Mouse (Mus musculus): ENCODE results near the gene Tbxa2r.
A peak's percentile ranks its signal among the peaks of the same experiment; 100 is the strongest.

The Tbxa2r gene

DNA sequence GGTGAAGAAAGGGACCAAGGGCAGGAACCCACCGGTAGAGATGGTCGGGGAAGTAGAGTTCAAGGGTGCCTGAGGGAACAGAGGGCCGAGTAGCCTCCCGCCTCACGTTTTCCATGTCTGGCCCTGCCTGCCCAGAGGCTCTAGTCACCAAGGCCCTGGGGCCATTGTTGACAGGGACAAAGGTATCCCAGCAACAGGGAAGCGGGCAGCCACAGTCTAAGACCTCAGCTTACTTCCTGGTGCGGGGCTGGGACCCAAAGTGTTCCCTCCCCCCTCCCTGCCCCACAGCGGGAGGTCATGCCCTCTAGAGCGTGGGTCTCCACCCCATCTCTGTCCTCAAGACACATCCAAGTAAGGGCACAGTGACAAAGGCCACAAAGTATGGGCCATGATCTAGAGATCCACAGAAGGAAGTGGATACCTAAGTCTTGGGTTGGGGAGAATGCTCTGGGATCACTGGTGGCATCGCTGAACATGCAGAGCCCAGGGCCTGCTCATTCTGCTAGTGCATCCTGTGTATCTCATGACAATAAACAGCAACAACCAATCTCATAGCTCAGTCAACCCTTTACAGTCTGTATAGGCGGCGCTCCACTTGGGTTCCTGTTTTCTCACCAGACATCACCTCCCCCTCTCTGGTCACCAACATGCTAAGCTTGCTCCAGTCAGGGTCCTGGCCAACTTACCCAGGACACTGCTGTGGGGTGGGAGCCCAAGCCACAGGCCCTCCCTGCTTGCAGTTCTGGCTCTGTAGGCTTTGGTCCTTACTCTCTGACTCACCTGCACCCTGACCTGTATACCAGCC lies 37.3 kb downstream of the Tbxa2r start, which contains the start of gene 4930404N11Rik:
TSS of gene 4930404N11Rik (minus strand) at position 145 of the 805 bp plus-strand sequence.
- no peak for DNase-seq (ENCODE audit: low spot score in 2 of 2)

DNA sequence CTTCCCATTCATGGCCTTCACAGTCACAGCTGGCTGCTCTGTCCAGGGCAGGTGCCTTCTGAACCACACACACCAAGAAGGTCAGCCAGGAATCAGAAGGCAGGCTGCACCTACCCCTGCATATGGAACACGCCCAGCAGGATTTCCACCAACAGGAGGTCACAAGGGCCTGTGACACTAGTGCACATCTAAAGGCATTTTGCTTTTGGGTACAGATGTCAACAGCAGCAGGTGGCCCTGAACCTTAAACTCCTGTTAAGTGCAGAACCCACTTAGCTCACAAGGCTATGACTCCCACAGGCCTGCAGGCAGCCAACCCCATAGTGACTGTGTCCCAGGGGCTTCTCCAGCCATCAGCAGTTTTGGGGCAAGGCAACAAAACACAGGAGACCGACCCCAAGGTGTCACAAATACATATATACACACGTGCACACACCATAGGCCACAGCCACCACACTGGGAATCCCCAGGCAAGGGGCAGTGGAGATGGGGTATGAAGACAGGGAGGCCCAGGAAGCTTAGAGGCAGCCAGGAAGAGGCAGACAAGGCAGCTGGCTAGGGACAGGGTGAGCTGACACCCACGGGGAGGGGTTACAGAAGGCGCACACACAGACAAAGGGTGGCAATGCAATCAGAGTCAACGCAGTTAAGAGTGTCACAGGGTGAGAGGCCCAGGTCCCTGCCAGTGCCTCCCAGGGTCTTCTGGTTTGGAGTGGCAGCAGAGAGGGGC lies 38.1 kb downstream of the Tbxa2r start:
- DNase-seq (ENCODE audit: low spot score in 2 of 2) = no peak

DNA sequence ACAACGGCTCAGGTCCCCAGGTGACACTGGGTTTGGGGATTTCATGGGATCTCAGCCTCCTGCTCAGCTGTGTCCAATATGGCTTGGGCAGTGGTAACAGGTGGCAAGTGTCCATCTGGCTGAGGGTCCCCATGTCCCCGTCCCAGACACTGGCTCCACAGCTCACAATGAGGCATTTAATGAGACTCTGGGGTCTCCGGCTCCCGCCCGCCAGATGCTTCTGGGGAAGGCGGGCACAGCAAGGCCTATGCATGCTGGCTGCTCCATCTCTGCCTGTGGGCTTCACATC lies 38.6 kb downstream of the Tbxa2r start:
- no peak for DNase-seq (ENCODE audit: low spot score in 2 of 2)

DNA sequence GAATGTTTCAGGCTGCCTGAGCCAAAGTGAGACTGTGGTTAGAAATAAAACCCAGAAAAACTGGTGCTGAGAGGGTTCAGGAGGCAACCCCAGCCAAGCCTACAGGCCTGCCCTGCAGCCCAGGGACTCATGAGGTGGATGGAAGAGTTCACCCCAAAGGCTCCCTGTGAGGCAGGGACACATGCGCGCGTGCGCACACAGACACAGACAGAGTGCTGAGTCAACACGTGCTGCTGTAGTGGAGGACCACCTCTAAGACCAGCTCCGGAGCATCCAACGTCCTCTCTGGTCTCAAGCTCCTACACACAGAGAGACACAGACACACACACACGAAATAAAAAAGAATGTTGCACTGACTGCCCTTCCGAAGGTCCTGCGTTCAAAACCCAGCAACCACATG lies 46.8 kb downstream of the Tbxa2r start:
- DNase-seq (ENCODE audit: low spot score in 2 of 2) = no peak

DNA sequence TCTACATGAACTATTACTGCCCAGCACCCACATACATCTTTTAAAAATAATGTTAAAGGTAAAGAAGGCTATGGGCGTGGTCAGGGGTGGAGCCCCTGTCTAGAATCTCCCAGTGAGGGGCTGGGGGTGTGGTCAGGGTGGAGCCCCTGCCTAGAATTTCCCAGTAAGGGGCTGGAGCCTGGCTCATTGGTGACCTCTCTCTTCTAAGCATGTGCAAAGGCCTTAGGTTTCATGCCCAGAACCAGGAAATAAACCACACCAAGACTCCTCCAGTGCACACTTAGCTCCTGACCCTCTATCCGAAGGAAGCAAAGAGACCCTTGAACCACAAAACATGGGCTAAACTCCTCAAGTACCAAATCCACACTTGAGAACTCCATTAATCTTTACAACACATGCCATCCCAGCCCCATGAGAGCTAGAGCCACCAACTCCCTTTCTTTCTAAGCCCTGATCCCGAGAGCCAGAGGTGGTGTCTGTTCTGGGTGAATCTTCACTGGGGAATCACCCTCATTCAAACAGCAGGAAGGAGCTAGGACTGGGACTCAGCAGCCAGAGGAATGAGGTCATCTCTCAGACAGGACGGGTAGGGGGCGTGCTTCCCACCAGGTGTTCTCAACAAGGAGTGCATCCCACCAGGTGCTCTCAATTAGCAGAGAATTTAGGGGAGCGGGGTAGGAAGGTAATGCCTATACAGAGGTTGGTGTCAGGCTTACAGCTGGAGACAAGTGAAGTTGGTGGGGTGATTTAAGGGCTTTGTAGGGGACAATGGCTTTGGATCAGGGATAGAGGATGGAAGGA lies 48.2 kb downstream of the Tbxa2r start:
- DNase-seq (ENCODE audit: low spot score in 2 of 2) = no peak

DNA sequence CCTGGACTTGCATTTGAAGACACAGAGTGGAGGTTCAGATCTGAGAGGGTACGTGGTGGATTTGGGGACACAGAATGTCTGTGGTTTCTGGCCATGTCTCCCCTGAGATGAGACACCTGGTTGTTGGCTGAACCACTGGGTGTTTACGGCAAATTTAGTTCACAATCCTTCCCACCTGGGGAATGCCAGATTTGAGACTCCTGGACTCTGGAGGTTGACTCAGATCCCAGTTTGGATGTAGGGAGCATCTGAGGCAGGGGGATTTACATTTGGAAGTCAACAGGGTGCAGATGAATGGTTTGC lies 48.8 kb downstream of the Tbxa2r start:
- no peak for DNase-seq (ENCODE audit: low spot score in 2 of 2)

DNA sequence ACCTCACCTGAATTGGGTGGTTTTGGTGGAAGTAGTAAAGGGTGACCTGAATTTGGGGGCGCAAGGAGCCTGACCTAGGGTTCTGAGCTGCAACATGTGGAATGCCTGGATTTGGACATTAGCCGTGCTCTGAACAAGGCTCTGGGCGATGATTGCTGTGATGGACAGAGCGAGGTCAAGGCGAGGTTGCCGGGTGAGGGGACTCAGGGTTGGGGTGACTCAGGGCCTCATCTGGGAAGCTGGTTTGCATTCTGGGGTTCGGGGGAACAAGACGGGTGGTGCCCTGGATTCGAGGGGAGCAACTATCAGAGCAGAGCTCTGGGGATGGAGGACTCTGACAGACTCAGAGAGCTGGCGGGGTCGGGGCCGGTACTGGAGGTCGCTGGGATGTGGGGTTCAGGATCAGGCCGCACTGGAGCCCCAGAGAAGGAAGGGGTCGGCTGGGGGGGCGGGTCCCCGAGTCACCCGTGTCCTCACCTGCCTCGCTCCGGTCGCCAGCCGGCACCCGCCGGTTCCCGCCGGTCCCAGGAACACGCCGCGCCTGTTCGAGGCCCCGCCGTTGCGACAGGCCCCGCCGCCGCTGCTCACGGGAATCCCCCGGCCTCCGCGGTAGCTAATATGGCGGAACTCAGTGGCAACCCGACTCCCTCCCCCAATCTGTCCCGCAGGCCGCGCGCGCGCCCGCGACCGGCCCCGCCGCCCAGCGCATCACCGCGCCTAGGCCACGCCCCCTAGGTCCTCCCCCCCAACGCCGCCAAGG lies 49.4 kb downstream of the Tbxa2r start, which contains the start of gene Fzr1:
TSS of gene Fzr1 (minus strand) at position 724 of the 760 bp plus-strand sequence.
- DNase-seq (ENCODE audit: low spot score in 2 of 2) = no peak

DNA sequence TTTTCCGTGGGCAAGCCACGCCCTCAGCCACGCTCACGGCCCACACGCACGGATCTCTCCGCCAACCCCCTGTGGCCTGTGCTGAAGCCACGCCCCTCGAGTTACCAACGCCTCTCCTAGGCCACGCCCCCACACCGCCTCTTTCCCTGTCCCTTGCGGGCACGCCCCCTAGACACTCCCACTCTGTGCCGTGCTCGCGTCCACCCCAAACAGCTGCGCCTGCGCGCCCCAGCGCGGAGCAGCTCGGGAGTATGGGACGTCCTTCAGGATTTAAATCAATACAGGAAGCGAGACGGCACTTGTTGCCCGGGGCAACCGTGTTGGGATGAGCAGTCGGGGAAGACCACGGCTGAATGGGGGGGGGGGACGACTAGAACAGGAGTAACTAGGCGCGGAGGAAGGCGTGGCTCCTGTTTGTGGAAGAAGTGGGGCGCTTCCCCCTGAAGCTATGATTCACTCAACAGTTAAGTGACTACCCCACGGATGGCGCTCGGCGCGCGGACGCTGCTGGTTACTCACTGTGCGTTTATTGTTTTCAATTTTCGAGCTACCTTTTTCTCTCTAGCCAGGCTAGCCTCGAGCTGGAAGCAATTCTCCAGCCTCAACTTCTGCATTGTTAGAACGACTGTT lies 50.1 kb downstream of the Tbxa2r start:
- peak; percentile 100 for DNase-seq (ENCODE audit: low spot score in 2 of 2)

DNA sequence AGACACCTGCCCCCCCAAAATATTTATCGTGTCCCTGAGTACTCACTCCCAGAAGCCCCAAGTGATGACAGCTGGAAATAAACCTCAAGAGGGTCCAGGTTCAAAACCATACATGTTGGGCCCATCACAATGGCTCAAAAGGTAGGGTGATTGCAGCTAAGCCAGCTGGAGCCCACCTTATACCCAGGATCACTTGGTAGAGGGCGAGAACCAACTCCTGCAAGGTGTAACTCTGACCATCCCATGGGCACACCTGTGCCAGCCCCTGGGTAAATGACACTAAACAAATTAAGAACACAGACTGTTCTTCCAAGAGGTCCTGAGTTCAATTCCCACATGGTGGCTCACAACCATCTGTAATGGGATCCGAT lies 50.6 kb downstream of the Tbxa2r start:
- DNase-seq (ENCODE audit: low spot score in 2 of 2) = no peak

DNA sequence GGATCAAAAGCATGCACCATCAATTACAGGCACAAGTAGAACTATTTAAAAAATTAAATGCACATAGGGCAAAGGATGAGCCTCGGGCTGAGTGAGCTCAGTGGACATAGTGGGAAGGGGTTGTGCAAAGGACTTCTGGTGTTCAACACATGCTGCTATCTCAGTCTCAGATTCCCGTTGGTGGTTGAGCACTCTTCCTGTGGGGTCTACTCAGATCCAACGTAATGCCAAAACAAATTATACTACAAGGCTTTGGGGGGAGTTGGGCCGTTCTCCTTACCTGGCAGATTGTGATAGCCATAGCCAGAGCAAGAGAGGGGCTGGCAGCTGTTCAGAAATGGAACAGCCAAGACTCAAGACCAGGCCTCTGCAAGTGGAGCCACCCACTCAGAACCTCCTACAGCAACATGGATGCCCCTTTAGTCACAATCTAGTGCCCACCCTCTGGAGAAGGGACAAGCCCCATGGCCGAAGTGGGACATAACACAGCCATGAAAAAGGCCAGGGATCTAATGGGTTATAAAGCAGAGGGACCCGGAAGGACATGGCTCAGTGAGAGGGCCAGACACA lies 51.4 kb downstream of the Tbxa2r start:
- DNase-seq (ENCODE audit: low spot score in 2 of 2) = no peak

DNA sequence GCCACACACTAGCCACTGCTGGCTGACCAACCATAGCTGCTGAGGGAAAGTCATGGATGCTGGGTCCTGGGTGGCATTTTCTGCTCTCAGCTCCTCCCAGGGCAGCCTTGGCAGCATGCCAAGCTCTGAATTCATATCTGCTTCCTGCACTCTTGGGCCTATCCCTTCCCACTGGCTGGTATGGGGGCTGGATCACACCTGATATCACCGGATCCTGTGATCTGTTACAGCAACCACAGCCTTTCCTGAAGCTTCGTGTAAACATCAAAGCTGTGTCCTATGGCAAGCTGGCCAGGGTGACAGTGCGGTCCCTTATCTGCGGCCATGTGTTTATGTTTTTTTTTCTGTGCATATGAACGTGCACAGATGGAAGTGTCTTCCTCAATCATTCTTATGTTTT lies 53.5 kb downstream of the Tbxa2r start:
- DNase-seq (ENCODE audit: low spot score in 2 of 2) = no peak

DNA sequence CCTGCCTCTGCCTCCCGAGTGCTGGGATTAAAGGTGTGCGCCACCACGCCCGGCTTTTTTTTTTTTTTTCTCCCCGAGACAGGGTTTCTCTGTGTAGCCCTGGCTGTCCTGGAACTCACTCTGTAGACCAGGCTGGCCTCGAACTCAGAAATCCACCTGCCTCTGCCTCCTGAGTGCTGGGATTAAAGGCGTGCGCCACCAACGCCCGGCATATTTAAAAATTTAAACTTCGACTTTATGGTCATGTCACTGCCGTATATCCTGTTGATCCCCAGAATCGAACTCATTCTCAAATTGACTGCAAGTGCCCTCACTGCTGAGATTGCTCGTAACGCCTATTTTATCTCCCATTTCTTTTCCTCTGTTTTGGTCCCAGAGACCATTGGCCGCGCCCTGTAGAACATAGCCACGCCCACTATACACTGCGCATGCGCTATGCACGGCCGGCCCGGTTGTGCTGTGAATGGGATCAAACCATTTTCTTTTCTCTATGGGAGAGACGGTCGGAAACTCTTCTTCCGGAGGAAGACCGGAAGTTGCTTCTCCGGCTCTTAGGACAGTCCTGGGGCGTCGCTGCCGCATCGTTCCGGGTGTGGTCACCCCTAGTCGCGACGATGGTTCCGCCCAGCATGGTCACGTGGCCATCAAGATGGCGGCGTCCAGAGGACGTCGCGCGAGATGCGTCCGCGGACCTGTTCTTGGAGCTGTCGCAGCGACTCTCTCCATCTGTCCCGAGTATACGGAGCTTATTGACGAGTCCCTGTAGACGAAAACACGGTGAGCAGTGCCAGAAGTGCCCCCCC lies 55.5 kb downstream of the Tbxa2r start, which contains the start of the genes Dohh and Gm48551:
TSS of gene Dohh (plus strand) at position 627 of the 803 bp plus-strand sequence.
TSS of gene Gm48551 (plus strand) at position 665 of the 803 bp plus-strand sequence.
- peak; percentile 98 for DNase-seq (ENCODE audit: low spot score in 2 of 2)

DNA sequence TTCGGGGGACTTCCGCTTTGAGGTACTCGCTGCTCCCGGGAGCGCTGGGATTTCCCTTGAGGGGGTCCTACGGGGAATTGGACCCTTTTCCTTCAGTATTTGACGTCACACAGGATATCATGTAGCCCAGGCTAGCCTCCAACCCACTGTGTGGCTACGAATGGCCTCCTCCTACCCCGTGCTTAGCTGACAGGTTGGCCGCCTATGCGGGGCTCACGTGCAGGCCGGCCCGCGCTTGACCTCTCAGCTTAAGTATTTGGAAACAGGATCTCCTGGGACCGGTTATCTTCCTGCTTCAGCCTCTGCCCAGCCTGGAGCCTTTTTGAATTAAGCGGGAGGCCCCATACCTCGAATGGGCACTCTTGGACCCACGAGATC lies 56.1 kb downstream of the Tbxa2r start:
- DNase-seq (ENCODE audit: low spot score in 2 of 2) = no peak

Measured in right cerebral cortex, postnatal 36 days (tissue).